Mouse (Mus musculus) G1E (cell line): Measurements from ENCODE around the gene Adamts8.

Source experiments
- CTCF ChIP-seq: IDR thresholded peaks from 2 replicates; pipeline ENCODE4 v1.5.1; 2012; ENCODE audit warnings: low read depth, low read length, inconsistent platforms, mixed read lengths
- GATA1 ChIP-seq: IDR thresholded peaks from 2 replicates; pipeline ENCODE4 v1.6.1; 2012; ENCODE audit warnings: borderline replicate concordance, low read length, inconsistent platforms, mixed read lengths
- GATA2 ChIP-seq: IDR thresholded peaks from 2 replicates; pipeline ENCODE4 v1.6.1; 2012; ENCODE audit warnings: low read depth, low read length, inconsistent platforms, borderline replicate concordance
- POLR2AphosphoS5 ChIP-seq: IDR thresholded peaks from 2 replicates; pipeline ENCODE4 v1.6.1; 2012; ENCODE audit warnings: low read depth, low read length, inconsistent platforms; ENCODE audit not compliant: insufficient replicate concordance

GRCm38 (mm10) chr9:31010040-31010439 is 67.7 kb downstream of the Adamts8 start:
- TF ChIP-seq GATA2 (no peak), CTCF (no peak), GATA1 (no peak), POLR2AphosphoS5 (no peak)
